Mouse (Mus musculus): ENCODE results near the gene Csmd2.

- no peak for TF ChIP-seq POLR2A (IDR thresholded peaks at IDR 0.05; ENCODE audit: borderline replicate concordance, control insufficient read depth, low read depth, low read length)
- TF ChIP-seq CTCF (IDR thresholded peaks at IDR 0.05; ENCODE audit: control insufficient read depth, insufficient read depth, low read length): no peak
These were observed 206.8 kb downstream of the Csmd2 start for GRCm38 (mm10) chr4:128194454-128194853.
